Mouse (Mus musculus) cerebellum, postnatal 4 days (tissue): ENCODE data around the gene Capn15.

Experiments used
- DNase-seq, 2 experiments: peaks; one replicate each; pipeline ENCODE4 v3.0.0; 2022; ENCODE audit warnings: low spot score in 2 of 2, mixed read lengths in 1 of 2

Gene Capn15

DNA sequence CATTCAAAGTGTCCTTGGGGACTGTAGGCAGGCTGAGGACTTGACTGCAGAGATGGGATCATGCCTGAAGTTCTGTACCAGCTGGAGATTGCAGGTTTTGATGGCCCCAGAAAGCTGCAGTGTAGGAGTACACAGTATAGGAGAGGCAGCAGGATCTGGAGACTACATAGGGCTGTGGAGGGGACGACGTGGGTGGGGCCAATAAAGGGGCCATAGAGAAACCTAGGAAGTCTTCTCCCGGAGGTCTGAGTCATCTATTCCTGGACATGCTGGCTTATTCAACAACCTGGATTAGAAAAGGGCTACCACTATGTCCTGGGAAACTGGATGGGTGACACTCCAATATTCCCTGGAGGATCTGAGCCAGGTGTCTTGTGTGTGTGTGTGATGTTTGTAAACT, 29.9 kb downstream of the Capn15 start:
- no peak for DNase-seq

- no peak for DNase-seq
These were observed 30.9 kb downstream of the Capn15 start for GRCm38 (mm10) chr17:25954671-25955070.

- no peak for DNase-seq
These were observed 32.4 kb downstream of the Capn15 start for GRCm38 (mm10) chr17:25953161-25953560.

GRCm38 (mm10) chr17:25951803-25952623, 33.6 kb downstream of the Capn15 start, which contains the start of gene A930017K11Rik:
Gene A930017K11Rik (minus strand): TSS chr17:25952565.
- no peak for DNase-seq

DNA sequence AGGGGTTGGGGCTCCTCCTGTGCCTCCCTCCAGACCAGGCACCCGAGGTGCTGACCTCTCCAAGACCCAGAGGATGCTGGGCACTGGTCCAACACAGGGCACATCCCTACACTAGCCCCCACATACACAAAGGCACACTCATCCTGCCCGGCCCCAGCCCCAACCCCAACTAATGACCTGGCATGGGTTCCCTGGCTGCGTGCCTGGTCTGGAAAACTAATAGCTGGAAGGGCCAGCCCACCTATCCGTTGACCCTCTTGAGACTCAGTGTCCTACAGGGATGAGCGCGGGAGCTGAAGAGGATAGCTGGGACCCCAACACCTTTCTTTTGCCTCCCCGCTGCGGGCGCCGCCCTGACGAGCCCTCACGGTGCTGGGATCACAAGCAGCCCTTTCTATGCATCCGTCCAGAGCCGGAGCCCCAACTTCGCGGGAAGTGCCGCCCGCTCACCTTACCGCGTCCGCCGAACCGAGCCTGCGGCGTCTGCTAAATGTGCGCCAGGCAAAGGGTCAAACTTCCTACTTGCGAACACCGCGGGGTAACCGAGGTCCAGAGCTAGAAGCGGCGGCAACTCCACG, 34.3 kb downstream of the Capn15 start:
- DNase-seq, result no peak

DNA sequence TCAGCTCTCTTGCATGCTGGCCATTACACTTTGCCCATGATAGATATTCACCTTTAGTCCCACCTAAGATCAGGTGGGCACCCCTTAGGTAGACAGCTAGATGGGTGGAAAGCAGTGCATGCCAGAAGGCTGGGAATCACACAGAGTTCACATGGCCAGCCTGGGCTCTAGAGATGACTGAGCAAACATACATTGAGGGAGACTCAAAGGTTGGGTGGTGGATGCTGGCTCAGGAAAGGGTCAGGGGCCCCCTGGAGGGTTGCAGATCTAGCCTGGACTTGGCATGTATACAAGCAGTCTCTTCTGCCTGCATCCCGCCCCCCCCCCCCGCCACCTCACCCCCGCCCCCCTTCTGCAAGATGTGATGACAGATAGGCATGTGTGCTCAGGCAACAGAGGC, 34.9 kb downstream of the Capn15 start:
- DNase-seq, result no peak

- no peak for DNase-seq
These were observed 35.6 kb downstream of the Capn15 start for GRCm38 (mm10) chr17:25949981-25950380.

GRCm38 (mm10) chr17:25948051-25948450, 37.5 kb downstream of the Capn15 start:
- DNase-seq, result no peak

DNA sequence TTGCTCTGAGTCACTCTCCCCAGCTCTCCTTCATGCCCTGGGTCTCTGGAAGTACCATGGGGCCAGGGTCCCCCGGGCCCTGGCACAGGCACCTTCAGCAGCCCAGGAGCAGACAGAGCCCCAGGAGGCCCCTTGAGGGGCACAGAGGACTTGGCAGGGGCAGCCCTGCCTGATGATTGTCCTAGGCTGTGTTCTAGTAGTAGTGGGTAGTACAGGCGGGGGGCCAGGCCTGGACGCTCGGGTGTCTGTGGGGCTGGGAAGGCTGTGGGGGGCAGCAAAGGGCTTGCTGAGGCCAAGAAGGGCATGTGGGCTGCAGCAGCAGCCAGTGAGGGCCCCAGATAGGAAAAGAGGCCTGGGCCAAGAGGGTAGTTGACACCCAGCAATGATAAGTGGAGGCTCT, 38.0 kb downstream of the Capn15 start:
- DNase-seq, result no peak

DNA sequence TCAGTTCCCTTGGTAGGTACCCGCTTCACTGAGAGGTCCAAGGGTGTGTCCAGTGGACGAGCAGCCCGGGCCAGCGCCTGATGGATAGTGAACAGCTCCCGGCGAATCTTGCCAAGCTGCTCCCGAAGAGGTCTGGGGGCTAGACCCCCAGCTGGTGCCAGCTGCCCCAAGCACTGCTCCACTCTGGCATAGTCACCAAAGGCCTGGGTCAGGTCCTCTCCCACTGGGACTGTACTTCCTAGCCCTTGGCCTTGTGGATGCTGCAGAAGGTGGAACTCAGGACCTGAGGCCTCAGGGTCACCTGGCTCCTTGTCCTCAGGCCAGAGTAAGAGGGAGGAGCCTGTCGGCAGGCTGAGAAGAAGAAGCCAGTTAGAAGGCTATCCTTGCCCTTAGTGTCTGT, 38.7 kb downstream of the Capn15 start:
- DNase-seq, result no peak

DNA sequence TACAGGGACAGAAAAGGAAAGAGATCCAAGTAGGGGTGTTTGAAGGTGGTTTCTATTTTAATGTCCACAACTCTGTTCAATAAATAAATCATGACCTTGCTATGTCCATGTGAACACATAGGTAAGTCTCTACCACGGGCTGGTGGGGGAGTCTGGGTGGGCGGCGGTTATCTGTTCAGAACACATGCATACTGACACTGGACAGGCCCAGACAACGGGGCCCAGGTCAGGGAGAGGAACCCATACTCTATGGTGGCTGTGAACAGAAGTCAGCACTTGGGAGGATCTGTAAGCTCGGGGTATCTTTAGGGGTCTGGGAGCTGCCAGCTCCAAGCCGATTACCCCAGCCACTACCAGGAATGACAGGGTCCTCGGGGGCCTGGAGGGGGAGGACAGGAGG, 39.2 kb downstream of the Capn15 start:
- no peak for DNase-seq

DNA sequence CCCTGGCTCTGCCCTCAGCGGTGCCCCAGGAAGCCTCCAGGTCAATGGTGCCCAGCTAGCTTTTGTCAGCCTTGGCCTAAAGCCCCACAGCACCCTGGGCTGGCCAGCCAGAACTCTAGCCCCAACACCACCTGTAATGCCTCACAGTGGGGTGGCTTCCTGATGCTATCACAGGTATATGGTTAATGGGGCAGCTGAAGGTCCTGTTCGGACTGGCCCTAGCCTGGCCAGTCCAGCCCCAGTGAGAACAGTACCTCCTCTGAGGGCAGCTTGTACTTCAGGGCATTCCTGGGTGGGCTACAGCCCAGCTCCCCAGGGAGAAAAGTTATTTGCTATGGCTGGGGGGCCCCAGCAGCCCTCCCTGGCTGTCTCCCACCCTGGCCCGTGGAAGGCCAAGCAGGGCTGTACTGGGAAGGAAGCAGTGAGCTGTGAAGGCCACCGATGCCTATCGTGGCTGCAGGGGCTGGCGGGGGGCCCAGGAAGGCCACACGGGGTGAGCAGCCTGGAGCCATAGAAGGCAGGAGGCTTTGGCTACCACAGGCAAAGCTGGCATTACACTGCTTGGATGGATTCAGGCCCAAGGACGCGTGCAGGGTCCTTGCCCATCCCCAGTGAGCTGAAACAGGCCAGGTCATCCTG, 40.0 kb downstream of the Capn15 start:
- no peak for DNase-seq

- no peak for DNase-seq
These were observed 41.0 kb downstream of the Capn15 start, which contains the start of the genes Pigq and Nhlrc4 for GRCm38 (mm10) chr17:25944366-25945163. Gene Pigq (minus strand): TSS chr17:25944936. Gene Nhlrc4 (minus strand): TSS chr17:25944961.

GRCm38 (mm10) chr17:25943769-25944168, 41.8 kb downstream of the Capn15 start:
- no peak for DNase-seq

DNA sequence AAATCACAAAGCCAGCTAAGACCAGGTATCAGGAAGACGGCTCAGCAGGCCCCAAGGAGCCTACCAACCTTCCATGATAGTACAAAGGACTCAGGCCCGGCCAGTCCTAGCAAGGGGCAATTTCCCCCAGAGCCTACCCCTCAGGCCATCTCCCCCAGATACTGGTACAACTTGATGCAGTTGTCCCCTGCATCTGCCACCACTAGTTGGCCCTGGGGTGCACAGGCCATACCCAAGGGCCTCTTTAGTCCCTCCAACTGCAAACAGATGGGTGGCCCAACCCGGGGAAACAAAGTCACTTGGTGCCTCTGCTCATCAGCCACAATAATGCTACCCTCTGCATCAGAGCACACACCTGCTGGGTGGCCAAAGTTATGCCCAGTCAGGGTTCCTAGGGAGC, 42.4 kb downstream of the Capn15 start:
- no peak for DNase-seq

DNA sequence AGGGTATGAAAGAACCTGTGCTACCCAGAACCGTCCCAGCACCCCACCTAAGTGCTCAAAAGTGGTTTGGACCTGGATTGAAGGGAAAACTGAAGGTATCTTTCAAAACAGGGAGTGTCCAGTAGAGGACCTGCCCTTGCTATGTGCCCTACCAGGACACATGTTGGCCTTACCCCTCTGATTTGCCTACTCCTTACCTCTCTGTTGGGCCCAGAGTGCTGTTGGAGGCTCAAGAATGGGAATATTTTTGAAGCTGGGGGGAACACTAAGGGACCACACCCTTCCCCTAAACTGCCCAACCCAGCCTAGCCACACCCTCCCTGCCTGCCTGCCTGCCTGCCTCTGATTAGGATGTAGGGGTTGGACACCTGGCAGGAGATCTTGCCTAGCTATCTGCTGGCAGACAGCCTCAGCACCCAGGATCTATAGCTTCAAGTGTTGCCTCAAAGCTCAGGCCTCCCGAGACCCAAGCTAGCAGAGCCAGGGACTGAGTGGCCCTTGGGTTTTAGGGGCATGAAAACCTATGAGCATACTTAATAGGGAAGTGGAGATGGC, 42.9 kb downstream of the Capn15 start:
- no peak for DNase-seq

DNA sequence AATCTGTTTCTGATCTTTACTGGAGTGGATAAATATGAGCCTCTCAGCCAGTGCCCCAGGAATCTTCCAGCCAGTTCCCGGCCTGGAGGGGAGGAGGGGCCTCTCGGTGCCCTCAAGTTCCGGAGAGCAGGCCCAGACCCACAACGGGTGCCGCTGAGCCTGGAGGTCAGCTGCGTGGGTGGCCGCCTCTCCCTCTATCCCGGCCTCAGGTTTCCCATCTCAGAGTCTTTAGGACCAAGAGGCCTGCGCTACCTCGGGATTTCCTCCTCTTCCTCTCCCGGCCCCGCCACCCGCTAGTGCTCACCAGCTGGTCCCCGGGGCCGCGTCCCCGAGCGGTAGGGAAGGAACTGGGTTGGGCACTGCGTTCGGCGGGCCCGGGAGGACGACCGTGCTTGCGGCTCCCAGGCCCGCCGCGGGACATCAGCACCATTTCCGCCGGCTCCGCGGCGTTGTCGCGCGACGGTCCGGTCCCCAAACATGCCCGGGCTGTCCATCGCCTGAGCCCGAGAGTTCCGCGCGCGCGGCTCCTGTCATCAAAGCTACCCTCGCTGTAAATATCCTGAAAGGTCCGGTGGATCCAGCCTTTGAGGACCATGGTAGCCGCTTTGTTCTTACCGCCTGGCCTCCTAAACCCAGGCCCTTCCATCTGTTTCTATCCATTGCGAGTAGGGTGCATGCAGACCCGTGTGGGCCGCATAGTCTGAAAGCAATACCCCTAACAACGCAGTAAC, 43.9 kb downstream of the Capn15 start:
- DNase-seq, result peak; percentile 65 to 84

DNA sequence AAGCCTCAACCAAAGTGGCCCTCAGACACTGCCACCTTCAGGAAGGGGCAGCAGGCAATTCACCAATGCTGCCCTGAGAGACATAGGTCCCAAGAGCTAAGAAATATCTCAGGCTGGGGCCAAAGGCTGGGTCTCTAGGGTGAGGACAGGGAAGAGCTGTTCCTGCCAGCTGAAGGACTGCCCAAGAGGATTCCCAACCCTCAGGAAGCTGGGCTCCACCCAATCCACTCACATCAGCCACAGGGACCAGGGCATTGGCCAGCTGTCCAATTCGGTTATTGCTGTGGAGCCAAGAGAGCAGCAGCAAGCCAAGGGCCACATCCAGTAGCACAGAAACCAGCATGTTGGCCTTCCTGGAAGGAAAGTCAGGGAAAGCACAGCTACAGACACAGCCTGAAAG, 51.1 kb downstream of the Capn15 start:
- no peak for DNase-seq

DNA sequence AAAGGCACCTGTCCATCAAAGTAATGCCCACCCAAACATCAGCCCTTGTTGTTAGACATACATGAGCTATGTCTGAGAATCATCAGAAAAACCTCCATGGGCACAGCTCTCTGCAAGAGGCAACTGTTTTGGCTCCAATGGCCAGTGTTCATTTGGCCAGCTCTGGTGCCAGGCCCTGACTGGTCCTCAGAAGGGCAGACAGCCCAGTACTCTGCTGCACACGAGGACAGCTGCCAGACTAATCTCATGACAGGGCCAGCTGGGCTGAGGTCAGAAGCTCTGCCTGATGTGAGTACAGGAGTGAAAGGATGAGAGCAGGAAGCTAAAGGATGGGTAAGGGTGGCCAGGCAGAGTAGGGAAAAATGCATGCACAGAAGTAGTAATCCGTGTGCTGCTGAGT, 60.2 kb downstream of the Capn15 start:
- DNase-seq, result peak in 1 of 2 experiments; percentile 50

GRCm38 (mm10) chr17:25922120-25922519, 63.5 kb downstream of the Capn15 start:
- no peak for DNase-seq
